Mouse (Mus musculus): ENCODE results near the gene Fdx1l. TPM values are rescaled to one million over a fixed set of nuclear protein-coding genes. Genes with fewer than 3 reads are reported as not detected.

Fdx1l gene
- polyA plus RNA-seq, 1 experiment from 2014 or later, result 73.5 TPM

DNA sequence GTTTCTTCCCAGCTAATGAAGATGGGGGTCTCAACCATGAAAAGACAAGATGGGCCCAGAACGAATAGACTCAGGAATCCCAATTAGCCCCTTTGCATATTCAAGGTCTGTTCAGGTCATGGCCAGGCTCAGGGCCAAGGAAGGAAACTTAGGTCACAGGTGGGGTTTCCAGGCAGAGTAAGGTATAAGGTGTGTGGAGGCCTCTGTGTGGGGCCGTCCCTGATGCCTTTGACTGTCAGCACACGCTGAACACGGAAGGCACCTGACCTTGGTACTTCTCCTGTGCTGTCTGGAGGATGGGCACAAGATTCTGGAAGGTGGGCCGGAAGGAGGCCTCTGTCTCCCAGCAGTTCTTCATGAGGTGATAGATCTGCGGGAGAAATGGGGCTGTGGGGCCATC, 31.4 kb upstream of the Fdx1l start:
- H3K9ac ChIP-seq (replicated peaks; ENCODE audit: low read depth, low read length), result no peak overlapping the region
- no peak overlapping the region for H3K4me3 ChIP-seq (ENCODE audit: low read depth, low read length)
- 84% methylated on average over 6 of the region's 6 CpGs for WGBS
- H3K4me2 ChIP-seq (ENCODE audit: low read depth, low read length), result no peak overlapping the region
- H3K36me3 ChIP-seq (ENCODE audit: control insufficient read depth, insufficient read depth, low read length), result no peaks in the 10 kb centered on the region
- H3K9me3 ChIP-seq (ENCODE audit: control insufficient read depth, low read length), result no peaks in the 10 kb centered on the region
- no peaks in the 10 kb centered on the region for H3K4me1 ChIP-seq (ENCODE audit: control insufficient read depth, insufficient read depth, low read length)
- ATAC-seq (ENCODE audit: low read depth), result no peak
- no peak overlapping the region for H3K27ac ChIP-seq (ENCODE audit: low read depth, low read length)
- H3K27me3 ChIP-seq (ENCODE audit: control insufficient read depth, insufficient read depth, low read length), result no peaks in the 10 kb centered on the region

DNA sequence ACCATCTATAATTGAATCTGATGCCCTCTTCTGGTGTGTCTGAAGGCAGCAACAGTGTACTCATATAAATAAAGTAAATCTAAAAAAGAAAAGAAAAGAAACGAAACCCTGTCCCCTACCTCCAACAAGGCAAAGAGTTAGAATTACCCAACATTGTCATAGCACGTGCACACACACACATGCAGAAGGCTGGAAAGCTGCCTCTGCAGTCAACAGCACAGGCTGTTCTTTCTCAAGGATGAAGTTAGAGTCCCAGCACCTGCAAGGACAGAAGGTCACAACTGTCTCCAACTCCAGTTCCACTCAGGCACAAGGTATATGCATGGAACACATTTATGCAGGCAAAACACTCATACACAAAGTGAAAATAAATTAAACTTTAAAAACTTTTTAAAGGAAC, 28.7 kb upstream of the Fdx1l start:
- ATAC-seq (ENCODE audit: low read depth), result no peak
- Histone ChIP-seq H3K4me2 (ENCODE audit: low read depth, low read length) (no peak overlapping the region), H3K27me3 (ENCODE audit: control insufficient read depth, insufficient read depth, low read length) (no peaks in the 10 kb centered on the region), H3K36me3 (ENCODE audit: control insufficient read depth, insufficient read depth, low read length) (no peaks in the 10 kb centered on the region), H3K9ac (replicated peaks; ENCODE audit: low read depth, low read length) (no peak overlapping the region), H3K4me3 (ENCODE audit: low read depth, low read length) (no peak overlapping the region), H3K27ac (ENCODE audit: low read depth, low read length) (no peak overlapping the region), H3K4me1 (ENCODE audit: control insufficient read depth, insufficient read depth, low read length) (no peaks in the 10 kb centered on the region), H3K9me3 (ENCODE audit: control insufficient read depth, low read length) (no peaks in the 10 kb centered on the region)
- 92% methylated on average over 2 of the region's 2 CpGs for WGBS

DNA sequence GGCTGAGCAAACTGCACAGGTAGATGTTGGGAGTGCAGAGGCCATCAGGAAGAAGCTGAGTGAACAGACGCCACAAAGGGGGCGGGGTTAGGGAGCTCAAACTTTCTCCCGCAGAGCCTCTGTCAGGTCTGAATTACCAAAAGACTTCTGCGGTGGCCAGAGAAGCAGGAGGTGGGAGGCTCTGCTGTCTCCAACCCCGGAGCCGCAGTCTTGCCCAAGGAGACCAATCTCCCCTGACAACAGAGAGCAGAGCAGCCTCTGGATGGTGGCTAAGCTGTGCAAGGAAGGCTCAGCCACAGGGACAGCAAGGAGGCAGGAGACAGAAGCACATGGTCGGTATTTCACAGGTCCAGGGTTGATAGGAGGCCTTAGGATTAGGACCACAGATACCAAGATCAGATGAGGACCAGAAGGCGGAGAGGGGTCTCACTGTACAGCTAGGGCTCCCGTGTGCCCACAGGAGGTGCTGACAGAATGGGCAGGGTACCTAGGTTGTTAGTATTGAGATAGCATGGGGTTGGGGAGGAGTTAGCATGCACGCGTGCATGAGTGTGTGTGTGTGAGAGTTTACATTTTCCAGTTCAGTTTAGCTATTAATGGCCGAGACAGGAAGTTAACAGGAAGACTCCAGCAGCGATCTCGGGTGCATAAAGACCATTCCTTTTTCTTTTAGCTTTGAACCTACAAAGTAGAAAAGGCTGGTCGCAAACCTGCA, 27.2 kb upstream of the Fdx1l start:
- WGBS, result 53% methylated on average over 15 of the region's 15 CpGs
- H3K4me2 ChIP-seq (ENCODE audit: low read depth, low read length), result no peak overlapping the region
- H3K27ac ChIP-seq (ENCODE audit: low read depth, low read length), result no peak overlapping the region
- no peak for ATAC-seq (ENCODE audit: low read depth)
- no peak overlapping the region for H3K4me3 ChIP-seq (ENCODE audit: low read depth, low read length)
- H3K4me1 ChIP-seq (ENCODE audit: control insufficient read depth, insufficient read depth, low read length), result no peaks in the 10 kb centered on the region
- H3K36me3 ChIP-seq (ENCODE audit: control insufficient read depth, insufficient read depth, low read length), result no peaks in the 10 kb centered on the region
- H3K27me3 ChIP-seq (ENCODE audit: control insufficient read depth, insufficient read depth, low read length), result no peaks in the 10 kb centered on the region
- H3K9ac ChIP-seq (replicated peaks; ENCODE audit: low read depth, low read length), result no peak overlapping the region
- no peaks in the 10 kb centered on the region for H3K9me3 ChIP-seq (ENCODE audit: control insufficient read depth, low read length)

DNA sequence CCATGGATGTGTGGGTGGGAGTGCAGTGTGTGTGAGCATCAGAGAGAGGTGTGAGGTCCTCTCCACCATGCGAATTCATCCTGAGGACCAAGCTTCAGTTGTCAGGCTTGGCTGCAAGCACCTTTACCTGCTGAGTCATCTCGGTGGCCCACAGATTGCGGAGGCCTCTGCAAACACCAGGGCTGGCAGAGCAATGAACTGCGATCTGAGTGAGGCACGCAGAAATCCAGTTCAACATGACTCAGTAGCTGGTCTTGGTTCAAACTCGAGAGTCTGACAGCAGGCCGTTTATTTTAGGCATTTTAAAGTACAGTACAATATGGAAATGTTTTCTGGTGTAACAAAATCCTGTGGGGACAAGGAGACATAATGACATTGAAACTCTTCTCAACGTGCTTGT, 24.4 kb upstream of the Fdx1l start:
- Histone ChIP-seq H3K4me2 (ENCODE audit: low read depth, low read length) (no peak overlapping the region), H3K9me3 (ENCODE audit: control insufficient read depth, low read length) (no peaks in the 10 kb centered on the region), H3K4me3 (ENCODE audit: low read depth, low read length) (no peak overlapping the region), H3K27ac (ENCODE audit: low read depth, low read length) (no peak overlapping the region), H3K4me1 (ENCODE audit: control insufficient read depth, insufficient read depth, low read length) (no peaks in the 10 kb centered on the region), H3K36me3 (ENCODE audit: control insufficient read depth, insufficient read depth, low read length) (no peaks in the 10 kb centered on the region), H3K9ac (replicated peaks; ENCODE audit: low read depth, low read length) (no peak overlapping the region), H3K27me3 (ENCODE audit: control insufficient read depth, insufficient read depth, low read length) (no peaks in the 10 kb centered on the region)
- 89% methylated on average over 8 of the region's 8 CpGs for whole genome bisulfite sequencing
- no peak for ATAC-seq (ENCODE audit: low read depth)

DNA sequence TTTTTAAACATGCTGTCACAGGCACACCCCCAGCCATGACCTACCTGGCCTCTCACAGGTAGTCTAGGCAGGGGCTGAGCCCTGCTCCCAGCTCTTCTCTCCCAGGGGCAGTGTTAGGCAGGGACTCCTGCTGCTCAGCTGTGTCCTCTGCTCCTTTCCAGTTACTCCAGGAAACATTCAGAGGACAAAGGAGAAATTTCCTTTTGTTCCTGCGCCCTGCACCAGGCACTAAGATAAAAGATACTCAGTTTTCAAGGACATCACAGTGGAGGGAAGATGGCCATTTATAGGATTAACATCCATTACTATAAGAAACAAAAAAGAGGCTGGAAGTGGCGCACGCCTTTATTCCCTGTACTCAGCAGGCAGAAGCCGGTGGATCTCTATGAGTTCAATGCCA, 22.5 kb upstream of the Fdx1l start:
- Histone ChIP-seq H3K4me1 (ENCODE audit: control insufficient read depth, insufficient read depth, low read length) (peaks cover under 1% of the 10 kb centered on the region), H3K9ac (replicated peaks; ENCODE audit: low read depth, low read length) (no peak overlapping the region), H3K4me2 (ENCODE audit: low read depth, low read length) (no peak overlapping the region), H3K9me3 (ENCODE audit: control insufficient read depth, low read length) (no peaks in the 10 kb centered on the region), H3K27ac (ENCODE audit: low read depth, low read length) (no peak overlapping the region), H3K27me3 (ENCODE audit: control insufficient read depth, insufficient read depth, low read length) (no peaks in the 10 kb centered on the region), H3K36me3 (ENCODE audit: control insufficient read depth, insufficient read depth, low read length) (no peaks in the 10 kb centered on the region), H3K4me3 (ENCODE audit: low read depth, low read length) (no peak overlapping the region)
- 85% methylated on average over 4 of the region's 4 CpGs for WGBS
- no peak for ATAC-seq (ENCODE audit: low read depth)

DNA sequence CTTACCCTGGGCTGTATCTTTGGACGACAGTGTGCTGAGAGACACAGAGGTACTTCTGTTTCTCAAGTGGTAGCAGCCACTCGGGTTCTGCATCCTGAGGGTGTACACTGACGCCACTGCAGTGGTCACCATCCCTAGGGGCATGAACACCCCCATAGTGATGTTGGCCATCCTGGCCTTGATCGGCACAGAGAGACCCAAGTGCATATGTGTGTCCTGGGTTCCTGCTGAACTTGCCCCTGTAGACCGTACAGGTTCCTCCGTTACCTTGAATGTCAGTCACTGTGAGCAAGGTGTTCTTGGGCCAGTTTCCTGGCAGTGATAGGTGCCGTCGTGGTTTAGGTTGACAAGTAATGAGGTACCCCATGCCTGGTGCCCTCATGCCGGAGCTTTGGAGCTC, 20.0 kb upstream of the Fdx1l start:
- no peaks in the 10 kb centered on the region for H3K27me3 ChIP-seq (ENCODE audit: control insufficient read depth, insufficient read depth, low read length)
- no peak overlapping the region for H3K27ac ChIP-seq (ENCODE audit: low read depth, low read length)
- no peak overlapping the region for H3K4me2 ChIP-seq (ENCODE audit: low read depth, low read length)
- H3K9ac ChIP-seq (replicated peaks; ENCODE audit: low read depth, low read length), result no peak overlapping the region
- H3K36me3 ChIP-seq (ENCODE audit: control insufficient read depth, insufficient read depth, low read length), result peaks cover 8% of the 10 kb centered on the region
- WGBS, result 93% methylated on average over 9 of the region's 9 CpGs
- H3K9me3 ChIP-seq (ENCODE audit: control insufficient read depth, low read length), result no peaks in the 10 kb centered on the region
- H3K4me1 ChIP-seq (ENCODE audit: control insufficient read depth, insufficient read depth, low read length), result peaks cover 15% of the 10 kb centered on the region
- no peak for ATAC-seq (ENCODE audit: low read depth)
- H3K4me3 ChIP-seq (ENCODE audit: low read depth, low read length), result no peak overlapping the region

DNA sequence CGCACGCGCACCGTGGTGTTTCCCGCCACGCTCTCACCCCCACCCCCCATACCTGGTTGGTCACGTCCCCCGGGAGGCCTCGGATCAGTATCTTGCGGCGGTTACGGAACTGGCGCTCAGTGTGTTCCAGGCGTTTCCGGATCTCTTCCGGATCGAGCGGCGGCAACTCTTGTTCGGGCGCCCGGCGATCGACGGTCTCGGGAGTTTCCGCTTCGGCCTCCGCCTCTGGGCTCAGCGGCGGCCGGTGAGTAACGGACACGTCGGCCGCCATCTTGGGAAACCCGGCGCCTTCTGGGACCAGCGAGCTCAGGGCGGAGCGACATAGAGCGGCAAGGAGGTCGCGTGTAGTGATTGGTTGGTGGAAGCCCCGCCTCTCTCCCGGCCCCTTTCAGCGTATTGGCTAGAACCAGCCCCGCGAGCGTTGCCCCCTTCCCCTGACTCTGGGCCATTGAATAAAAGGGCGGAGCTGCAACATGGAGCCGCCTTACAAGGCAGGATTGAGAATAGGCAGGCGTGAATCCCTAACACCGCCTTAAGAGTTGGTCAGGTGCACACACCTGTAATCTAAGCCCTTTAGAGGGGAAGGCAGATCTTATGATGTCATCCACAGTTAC, 18.4 kb upstream of the Fdx1l start, which contains the start of the genes Gm38431 and Raver1:
Gene Gm38431, minus strand, starts transcription at position 291 of the 614 bp plus-strand sequence.
Gene Raver1, minus strand, starts transcription at position 302 of the 614 bp plus-strand sequence.
- Histone ChIP-seq H3K9me3 (ENCODE audit: control insufficient read depth, low read length) (no peaks in the 10 kb centered on the region), H3K9ac (replicated peaks; ENCODE audit: low read depth, low read length) (peak within 1 kb of the TSS; percentile 74), H3K27ac (ENCODE audit: low read depth, low read length) (peak within 1 kb of the TSS; percentile 88), H3K36me3 (ENCODE audit: control insufficient read depth, insufficient read depth, low read length) (peaks cover 17% of the 10 kb centered on the region), H3K27me3 (ENCODE audit: control insufficient read depth, insufficient read depth, low read length) (no peaks in the 10 kb centered on the region), H3K4me3 (ENCODE audit: low read depth, low read length) (peak within 1 kb of the TSS; percentile 68), H3K4me1 (ENCODE audit: control insufficient read depth, insufficient read depth, low read length) (peaks cover 15% of the 10 kb centered on the region), H3K4me2 (ENCODE audit: low read depth, low read length) (peak within 1 kb of the TSS; percentile 85)
- under 1% methylated on average over 54 of the region's 54 CpGs for WGBS
- peak; percentile 99 for ATAC-seq (ENCODE audit: low read depth)

DNA sequence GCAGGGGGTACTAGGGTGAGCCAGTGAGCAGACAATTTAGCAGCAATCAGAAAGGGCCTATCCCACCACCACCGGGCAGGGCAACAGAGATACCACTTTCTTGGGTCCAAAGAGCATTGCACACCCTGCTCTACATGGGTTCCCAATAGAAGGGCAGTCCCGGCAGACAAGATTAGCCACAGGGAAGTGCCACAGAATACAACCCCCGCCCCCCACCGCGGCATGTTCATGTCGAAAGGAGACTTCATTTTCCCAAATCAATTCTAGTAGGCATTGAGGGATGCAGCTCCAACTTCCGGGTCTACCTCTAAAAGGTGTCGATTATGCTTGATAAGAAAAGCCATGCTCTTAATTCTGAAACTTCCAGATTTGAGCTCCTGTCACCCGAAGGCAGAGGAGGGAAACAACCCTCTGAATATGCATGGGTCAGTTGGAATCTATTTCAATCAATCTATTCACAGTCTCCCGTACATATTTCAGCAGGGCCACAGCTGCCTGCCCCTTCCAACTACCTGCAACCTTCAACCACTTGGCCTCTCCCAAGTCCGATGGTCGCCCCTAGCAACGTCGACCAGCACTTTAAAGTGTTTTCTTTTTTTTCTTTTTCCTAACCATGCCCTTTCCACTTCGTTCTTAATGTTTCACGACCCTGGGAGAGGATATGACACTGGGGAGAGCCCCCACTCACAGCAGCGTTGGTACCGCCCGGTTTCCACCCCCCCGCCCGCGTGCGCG, 17.7 kb upstream of the Fdx1l start:
- peaks cover 15% of the 10 kb centered on the region for H3K4me1 ChIP-seq (ENCODE audit: control insufficient read depth, insufficient read depth, low read length)
- H3K4me2 ChIP-seq (ENCODE audit: low read depth, low read length), result peak overlapping the region; percentile 85
- H3K36me3 ChIP-seq (ENCODE audit: control insufficient read depth, insufficient read depth, low read length), result peaks cover 24% of the 10 kb centered on the region
- peak overlapping the region; percentile 88 for H3K27ac ChIP-seq (ENCODE audit: low read depth, low read length)
- H3K4me3 ChIP-seq (ENCODE audit: low read depth, low read length), result peak overlapping the region; percentile 68
- no peaks in the 10 kb centered on the region for H3K9me3 ChIP-seq (ENCODE audit: control insufficient read depth, low read length)
- WGBS, result 4% methylated on average over 24 of the region's 24 CpGs
- ATAC-seq (ENCODE audit: low read depth), result no peak; the same call in 1 of the 2 replicates
- H3K27me3 ChIP-seq (ENCODE audit: control insufficient read depth, insufficient read depth, low read length), result no peaks in the 10 kb centered on the region
- H3K9ac ChIP-seq (replicated peaks; ENCODE audit: low read depth, low read length), result peak overlapping the region; percentile 74

DNA sequence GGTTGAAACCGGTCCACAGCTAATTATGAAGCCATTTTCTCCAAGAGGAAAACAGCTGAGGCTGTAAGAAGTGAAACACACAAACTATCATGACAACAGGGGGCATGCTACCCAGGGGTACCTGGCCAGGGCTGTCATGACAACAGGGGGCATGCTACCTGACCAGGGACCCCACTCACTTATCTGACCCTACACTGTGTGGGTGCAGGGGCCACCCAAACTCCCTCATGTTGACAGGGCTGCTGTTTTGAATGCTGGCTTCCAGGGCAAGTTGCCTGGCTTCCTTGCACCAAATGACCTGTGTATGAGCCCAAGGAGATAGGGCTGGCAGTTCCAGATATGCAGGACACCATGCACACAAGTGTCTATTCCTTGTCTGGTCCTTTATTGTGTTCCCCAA, 17.1 kb upstream of the Fdx1l start:
- peak overlapping the region; percentile 85 for H3K4me2 ChIP-seq (ENCODE audit: low read depth, low read length)
- peak overlapping the region; percentile 74 for H3K9ac ChIP-seq (replicated peaks; ENCODE audit: low read depth, low read length)
- peak overlapping the region; percentile 68 for H3K4me3 ChIP-seq (ENCODE audit: low read depth, low read length)
- WGBS, result 91% methylated on average over 1 of the region's 1 CpGs
- H3K27ac ChIP-seq (ENCODE audit: low read depth, low read length), result no peak overlapping the region
- no peak for ATAC-seq (ENCODE audit: low read depth)
- H3K36me3 ChIP-seq (ENCODE audit: control insufficient read depth, insufficient read depth, low read length), result peaks cover 29% of the 10 kb centered on the region
- no peaks in the 10 kb centered on the region for H3K27me3 ChIP-seq (ENCODE audit: control insufficient read depth, insufficient read depth, low read length)
- no peaks in the 10 kb centered on the region for H3K9me3 ChIP-seq (ENCODE audit: control insufficient read depth, low read length)
- peaks cover 15% of the 10 kb centered on the region for H3K4me1 ChIP-seq (ENCODE audit: control insufficient read depth, insufficient read depth, low read length)
